Mouse (Mus musculus) urinary bladder, adult 2 months (tissue): ENCODE data around the gene Ubxn7. TPM values are rescaled to one million over a fixed set of nuclear protein-coding genes. Genes with fewer than 3 reads are reported as not detected.

Experiments
- DNase-seq: peaks from one replicate; pipeline ENCODE4 v3.0.0; 2022; ENCODE audit warnings: low spot score
- polyA plus RNA-seq: library from polyadenylated mRNA; depleted of rRNA; stranded (reverse); fragments of >200 nt; gene quantifications from 2 replicates; pipeline ENCODE4 v1.2.3, GENCODE M21; 2012

Ubxn7 gene
- polyA plus RNA-seq, 1 experiment: 13.0 TPM

GRCm38 (mm10) chr16:32382901-32383300 lies 50.8 kb downstream of the Ubxn7 start:
- no peak for DNase-seq

- DNase-seq: no peak
These were observed 52.8 kb downstream of the Ubxn7 start for GRCm38 (mm10) chr16:32384885-32385284.

GRCm38 (mm10) chr16:32386826-32387225 lies 54.8 kb downstream of the Ubxn7 start:
- no peak for DNase-seq

- DNase-seq: no peak
These were observed 57.0 kb downstream of the Ubxn7 start for GRCm38 (mm10) chr16:32389049-32389448.

GRCm38 (mm10) chr16:32389841-32390240 lies 57.8 kb downstream of the Ubxn7 start:
- no peak for DNase-seq

GRCm38 (mm10) chr16:32390882-32391281 lies 58.8 kb downstream of the Ubxn7 start:
- no peak for DNase-seq

- no peak for DNase-seq
These were observed 63.9 kb downstream of the Ubxn7 start for GRCm38 (mm10) chr16:32395679-32396540.

- no peak for DNase-seq
These were observed 64.4 kb downstream of the Ubxn7 start for GRCm38 (mm10) chr16:32396541-32396835.

- DNase-seq: no peak
These were observed 66.1 kb downstream of the Ubxn7 start for GRCm38 (mm10) chr16:32398206-32398605.

GRCm38 (mm10) chr16:32400267-32400666 lies 68.2 kb downstream of the Ubxn7 start, which contains the start of gene Tm4sf19:
Tm4sf19 (plus strand) TSS chr16:32400506.
- DNase-seq: no peak

GRCm38 (mm10) chr16:32401335-32401965 lies 69.4 kb downstream of the Ubxn7 start:
- no peak for DNase-seq

- DNase-seq: no peak
These were observed 70.8 kb downstream of the Ubxn7 start for GRCm38 (mm10) chr16:32402818-32403217.

- no peak for DNase-seq
These were observed 73.7 kb downstream of the Ubxn7 start for GRCm38 (mm10) chr16:32405716-32406115.

GRCm38 (mm10) chr16:32406671-32407070 lies 74.6 kb downstream of the Ubxn7 start:
- DNase-seq: no peak

GRCm38 (mm10) chr16:32407730-32408129 lies 75.7 kb downstream of the Ubxn7 start:
- no peak for DNase-seq

GRCm38 (mm10) chr16:32417457-32417856 lies 85.4 kb downstream of the Ubxn7 start:
- DNase-seq: no peak

- peak; percentile 79 for DNase-seq
These were observed 87.7 kb downstream of the Ubxn7 start, which contains the start of gene Tctex1d2 for GRCm38 (mm10) chr16:32419517-32420483. Tctex1d2 (plus strand) TSS chr16:32419702.

- no peak for DNase-seq
These were observed 95.4 kb downstream of the Ubxn7 start for GRCm38 (mm10) chr16:32427506-32427905.

- DNase-seq: peak; percentile 89
These were observed 98.5 kb downstream of the Ubxn7 start, which contains the start of gene Pcyt1a for GRCm38 (mm10) chr16:32430474-32431046. Pcyt1a (plus strand) TSS chr16:32430921.

- no peak for DNase-seq
These were observed 99.1 kb downstream of the Ubxn7 start for GRCm38 (mm10) chr16:32431047-32431591.

GRCm38 (mm10) chr16:32431926-32432325 lies 99.9 kb downstream of the Ubxn7 start:
- no peak for DNase-seq
